Mouse (Mus musculus): ENCODE data around the gene Rab30. TPM values are rescaled to one million over a fixed set of nuclear protein-coding genes. Genes with fewer than 3 reads are reported as not detected.
"Not testable (repeated sequence)": the region's sequence is repeated elsewhere in the genome, so short reads cannot be mapped to it uniquely, and the experiment has no call there.

The Rab30 gene
- total and polyA plus RNA-seq, 2 experiments from 2014 or later = 6.1 to 7.3 TPM

DNA sequence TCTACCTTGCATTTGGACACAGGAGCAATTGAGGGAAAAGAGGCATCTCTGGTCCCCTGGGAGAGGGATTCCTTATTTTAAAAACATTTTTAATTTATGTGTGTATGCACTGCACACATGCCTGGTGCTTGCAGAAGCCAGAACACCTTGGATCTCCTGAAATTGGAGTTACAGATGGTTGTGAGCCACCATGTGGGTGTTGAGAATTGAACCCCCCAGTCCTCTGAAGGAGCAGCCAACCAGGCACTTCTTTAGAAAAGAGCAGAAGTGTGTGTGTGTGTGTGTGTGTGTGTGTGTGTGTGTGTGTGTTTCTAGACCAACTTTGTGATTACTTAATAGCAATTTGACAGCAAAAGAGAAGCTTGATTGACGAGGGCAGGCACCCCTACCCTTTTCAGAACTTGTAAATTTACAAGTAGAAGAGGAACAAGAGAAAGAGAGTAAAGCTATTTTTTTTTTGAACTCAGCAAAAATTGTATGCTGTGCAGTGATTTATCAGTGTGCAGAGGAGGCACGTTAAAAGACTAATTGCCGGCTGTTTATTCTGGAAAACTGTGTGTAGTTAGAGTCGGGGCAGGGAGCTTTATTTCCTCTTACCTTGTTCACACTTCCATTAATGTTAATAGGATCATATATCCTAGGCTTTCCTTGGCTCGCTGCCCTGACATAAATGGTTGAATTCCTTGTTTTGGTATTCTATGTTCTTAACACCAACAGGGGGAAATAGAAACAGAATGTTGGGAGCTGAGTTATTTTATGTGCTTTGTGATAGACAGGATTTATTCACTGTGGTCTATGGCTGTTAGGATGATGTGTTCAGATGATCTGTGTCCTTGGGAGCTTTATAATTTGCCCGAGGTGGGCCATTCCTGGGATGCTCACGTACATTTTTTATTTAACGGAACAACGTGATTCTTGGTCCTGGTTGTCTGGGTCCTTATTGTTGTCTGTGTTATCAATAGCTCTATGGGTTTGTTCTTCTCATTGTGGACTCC is 25.0 kb downstream of the Rab30 start:
- Histone ChIP-seq H3K4me3 (ENCODE audit: low read depth, low read length) (no peak overlapping the region), H3K4me2 (ENCODE audit: low read depth, low read length) (no peak overlapping the region), H3K36me3 (replicated peaks; ENCODE audit: control insufficient read depth, insufficient read depth, low read length) (no peaks in the 10 kb centered on the region), H3K4me1 (ENCODE audit: control insufficient read depth, insufficient read depth) (0 out of 2 replicates have a peak, but pooled peaks cover 4% of the 10 kb centered on the region), H3K9ac (replicated peaks; ENCODE audit: low read depth, low read length) (no peak overlapping the region), H3K27me3 (ENCODE audit: control insufficient read depth, insufficient read depth, low read length) (no peaks in the 10 kb centered on the region), H3K27ac (ENCODE audit: low read depth) (no peak overlapping the region), H3K9me3 (replicated peaks; ENCODE audit: control insufficient read depth, low read length) (no peaks in the 10 kb centered on the region)
- no peak for ATAC-seq (ENCODE audit: insufficient read depth, low read depth)
- 75% methylated on average over 9 of the region's 9 CpGs for WGBS
- DNase-seq (ENCODE audit: low spot score) = no peak
- TF ChIP-seq CTCF (IDR thresholded peaks at IDR 0.05; ENCODE audit: low read depth) = no peak
- TF ChIP-seq EP300 (IDR thresholded peaks at IDR 0.05; ENCODE audit: low read depth) = no peak

DNA sequence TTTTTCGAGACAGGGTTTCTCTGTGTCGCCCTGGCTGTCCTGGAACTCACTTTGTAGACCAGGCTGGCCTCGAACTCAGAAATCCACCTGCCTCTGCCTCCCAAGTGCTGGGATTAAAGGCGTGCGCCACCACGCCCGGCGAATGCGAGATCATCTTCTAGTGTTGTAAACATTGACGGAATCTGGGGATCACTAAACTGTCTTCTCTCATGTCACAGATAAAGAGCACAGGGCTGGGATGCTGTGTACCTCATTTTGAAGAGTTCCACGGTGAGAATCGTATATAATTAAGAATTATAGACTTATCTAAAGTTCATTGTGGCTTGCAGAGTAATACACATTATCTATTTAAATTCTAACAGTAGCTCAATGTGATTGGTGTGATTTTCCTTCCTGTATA is 26.7 kb downstream of the Rab30 start:
- not testable (repeated sequence) for H3K27ac ChIP-seq (ENCODE audit: low read depth); ATAC-seq (ENCODE audit: insufficient read depth, low read depth); H3K4me3 ChIP-seq (ENCODE audit: low read depth, low read length); H3K27me3 ChIP-seq (ENCODE audit: control insufficient read depth, insufficient read depth, low read length); H3K9me3 ChIP-seq (replicated peaks; ENCODE audit: control insufficient read depth, low read length); H3K4me2 ChIP-seq (ENCODE audit: low read depth, low read length); H3K4me1 ChIP-seq (ENCODE audit: control insufficient read depth, insufficient read depth); H3K9ac ChIP-seq (replicated peaks; ENCODE audit: low read depth, low read length); H3K36me3 ChIP-seq (replicated peaks; ENCODE audit: control insufficient read depth, insufficient read depth, low read length); DNase-seq (ENCODE audit: low spot score)
- WGBS = 90% methylated on average over 12 of the region's 12 CpGs

DNA sequence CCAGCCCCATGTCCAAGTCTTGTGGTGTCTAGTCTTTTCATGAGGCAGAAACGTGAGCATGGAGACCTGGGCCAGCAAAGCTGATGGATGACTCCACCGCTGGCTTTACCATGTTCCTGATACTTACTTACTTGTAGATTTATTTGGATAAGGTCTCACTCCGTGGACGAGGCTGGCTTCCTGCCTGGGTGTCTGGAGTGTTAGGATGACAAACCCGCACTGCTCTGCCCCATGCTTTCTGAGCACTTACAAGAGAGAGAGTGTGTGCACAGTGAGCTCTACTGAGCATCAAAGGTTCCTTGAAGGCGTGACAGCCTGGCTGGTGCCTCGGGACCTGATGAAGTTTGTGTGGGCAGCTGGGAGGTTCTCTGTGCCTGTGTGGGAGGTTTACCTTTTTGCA is 27.5 kb downstream of the Rab30 start:
- Histone ChIP-seq H3K4me1 (ENCODE audit: control insufficient read depth, insufficient read depth) (0 out of 2 replicates have a peak, but pooled peaks cover 4% of the 10 kb centered on the region), H3K4me3 (ENCODE audit: low read depth, low read length) (no peak overlapping the region), H3K4me2 (ENCODE audit: low read depth, low read length) (no peak overlapping the region), H3K36me3 (replicated peaks; ENCODE audit: control insufficient read depth, insufficient read depth, low read length) (no peaks in the 10 kb centered on the region), H3K27ac (ENCODE audit: low read depth) (no peak overlapping the region), H3K9ac (replicated peaks; ENCODE audit: low read depth, low read length) (no peak overlapping the region), H3K27me3 (ENCODE audit: control insufficient read depth, insufficient read depth, low read length) (no peaks in the 10 kb centered on the region), H3K9me3 (replicated peaks; ENCODE audit: control insufficient read depth, low read length) (no peaks in the 10 kb centered on the region)
- WGBS = 55% methylated on average over 7 of the region's 7 CpGs
- DNase-seq (ENCODE audit: low spot score) (no peak), ATAC-seq (ENCODE audit: insufficient read depth, low read depth) (no peak)
- TF ChIP-seq CTCF (IDR thresholded peaks at IDR 0.05; ENCODE audit: low read depth) = no peak
- no peak for TF ChIP-seq EP300 (IDR thresholded peaks at IDR 0.05; ENCODE audit: low read depth)

DNA sequence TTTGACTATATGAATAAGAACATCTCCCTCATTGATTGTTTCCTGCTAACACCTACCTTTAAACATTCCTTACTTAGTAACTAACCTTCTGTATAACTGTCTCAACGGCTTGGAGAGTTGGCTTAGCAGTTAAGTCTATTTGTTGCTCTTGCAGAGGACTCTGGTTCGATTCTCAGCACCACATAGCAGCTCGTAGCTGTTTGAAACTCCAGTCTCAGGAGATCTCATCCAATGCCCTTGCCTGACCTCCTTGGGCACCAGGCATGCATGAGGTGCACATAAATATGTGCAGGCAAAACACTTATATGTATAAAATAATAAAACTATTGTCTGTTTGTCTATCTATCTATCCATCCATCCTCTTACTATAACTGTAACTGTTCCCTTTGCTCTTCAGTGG is 31.6 kb downstream of the Rab30 start:
- ATAC-seq (ENCODE audit: insufficient read depth, low read depth) = no peak

DNA sequence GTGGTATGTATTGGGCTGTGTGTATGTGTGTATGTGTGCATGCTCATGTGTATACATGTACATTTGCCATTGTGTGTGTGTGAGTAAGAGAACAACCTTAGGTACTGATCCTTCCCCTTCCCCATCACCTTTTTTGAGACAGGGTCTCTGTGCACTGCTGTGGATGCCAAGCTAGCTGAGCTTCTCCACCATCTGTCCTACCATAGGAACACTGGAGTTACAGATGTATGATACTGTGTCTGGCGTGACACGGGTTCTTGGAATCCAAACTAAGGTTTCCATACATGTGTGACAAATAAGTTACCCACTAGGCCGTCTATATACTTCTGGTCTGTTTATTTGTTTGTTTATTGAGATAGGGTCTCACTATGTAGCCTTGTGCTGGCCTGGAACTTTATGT is 32.2 kb downstream of the Rab30 start:
- H3K27me3 ChIP-seq (ENCODE audit: control insufficient read depth, insufficient read depth, low read length) = no peaks in the 10 kb centered on the region
- no peak overlapping the region for H3K27ac ChIP-seq (ENCODE audit: low read depth)
- DNase-seq (ENCODE audit: low spot score) (no peak), ATAC-seq (ENCODE audit: insufficient read depth, low read depth) (no peak)
- no peak overlapping the region for H3K9ac ChIP-seq (replicated peaks; ENCODE audit: low read depth, low read length)
- H3K4me2 ChIP-seq (ENCODE audit: low read depth, low read length) = no peak overlapping the region
- H3K4me3 ChIP-seq (ENCODE audit: low read depth, low read length) = no peak overlapping the region
- no peaks in the 10 kb centered on the region for H3K9me3 ChIP-seq (replicated peaks; ENCODE audit: control insufficient read depth, low read length)
- TF ChIP-seq EP300 (IDR thresholded peaks at IDR 0.05; ENCODE audit: low read depth) (no peak), CTCF (IDR thresholded peaks at IDR 0.05; ENCODE audit: low read depth) (no peak)
- no peaks in the 10 kb centered on the region for H3K36me3 ChIP-seq (replicated peaks; ENCODE audit: control insufficient read depth, insufficient read depth, low read length)
- 88% methylated on average over 3 of the region's 3 CpGs for WGBS
- no peaks in the 10 kb centered on the region for H3K4me1 ChIP-seq (ENCODE audit: control insufficient read depth, insufficient read depth)

More for the DNA sequence above, 31.6 kb downstream of the Rab30 start:
- Histone ChIP-seq H3K27ac (ENCODE audit: low read depth) (no peak overlapping the region), H3K4me2 (ENCODE audit: low read depth, low read length) (no peak overlapping the region), H3K27me3 (ENCODE audit: control insufficient read depth, insufficient read depth, low read length) (no peaks in the 10 kb centered on the region), H3K4me1 (ENCODE audit: control insufficient read depth, insufficient read depth) (no peaks in the 10 kb centered on the region), H3K4me3 (ENCODE audit: low read depth, low read length) (no peak overlapping the region), H3K36me3 (replicated peaks; ENCODE audit: control insufficient read depth, insufficient read depth, low read length) (no peaks in the 10 kb centered on the region), H3K9me3 (replicated peaks; ENCODE audit: control insufficient read depth, low read length) (no peaks in the 10 kb centered on the region), H3K9ac (replicated peaks; ENCODE audit: low read depth, low read length) (no peak overlapping the region)
- 87% methylated on average over 3 of the region's 3 CpGs for WGBS
- no peak for DNase-seq (ENCODE audit: low spot score)
- TF ChIP-seq CTCF (IDR thresholded peaks at IDR 0.05; ENCODE audit: low read depth) (no peak), EP300 (IDR thresholded peaks at IDR 0.05; ENCODE audit: low read depth) (no peak)
